Mouse (Mus musculus): ENCODE results near the gene Ttll4. TPM values are rescaled to one million over a fixed set of nuclear protein-coding genes. Genes with fewer than 3 reads are reported as not detected.

Gene Ttll4
- polyA plus RNA-seq, 1 experiment from 2014 or later, result 15.8 TPM

DNA sequence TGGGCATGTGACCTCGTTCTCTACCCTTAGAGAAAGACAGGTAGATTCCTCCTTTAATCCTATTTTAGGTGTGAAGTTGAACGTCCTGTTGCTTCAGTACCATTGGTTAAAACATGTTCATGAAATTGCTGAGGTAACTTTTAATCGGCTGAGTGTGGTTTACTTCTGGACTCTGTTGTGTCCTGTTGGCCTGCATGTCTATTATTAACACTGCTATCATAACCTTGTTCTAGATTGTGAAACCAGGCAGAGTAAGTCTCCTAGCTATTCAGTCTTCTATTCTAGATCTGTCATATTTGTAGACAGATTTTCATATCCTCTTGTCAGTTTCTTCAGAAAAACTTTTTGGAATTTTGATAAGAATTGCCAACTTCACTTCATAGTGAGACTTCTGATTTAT lies 6.8 kb downstream of the Ttll4 start:
- Histone ChIP-seq H3K27ac (ENCODE audit: low read depth, low read length) (no peak overlapping the region), H3K4me3 (ENCODE audit: low read depth, low read length) (no peak overlapping the region), H3K9ac (ENCODE audit: low read depth, low read length) (no peak overlapping the region), H3K4me1 (ENCODE audit: control insufficient read depth, insufficient read depth, low read length) (peaks cover 7% of the 10 kb centered on the region), H3K36me3 (ENCODE audit: control insufficient read depth, insufficient read depth, low read length) (0 out of 2 replicates have a peak, but pooled peaks cover 3% of the 10 kb centered on the region), H3K27me3 (ENCODE audit: control insufficient read depth, insufficient read depth, low read length) (no peaks in the 10 kb centered on the region), H3K9me3 (replicated peaks; ENCODE audit: control insufficient read depth, low read length) (no peaks in the 10 kb centered on the region), H3K4me2 (no peak overlapping the region)
- WGBS (ENCODE audit: insufficient replicate concordance), result 72% methylated on average over 3 of the region's 3 CpGs
- ATAC-seq (replicated peaks; ENCODE audit: insufficient number of reproducible peaks, low FRiP score, low TSS enrichment), result no peak

DNA sequence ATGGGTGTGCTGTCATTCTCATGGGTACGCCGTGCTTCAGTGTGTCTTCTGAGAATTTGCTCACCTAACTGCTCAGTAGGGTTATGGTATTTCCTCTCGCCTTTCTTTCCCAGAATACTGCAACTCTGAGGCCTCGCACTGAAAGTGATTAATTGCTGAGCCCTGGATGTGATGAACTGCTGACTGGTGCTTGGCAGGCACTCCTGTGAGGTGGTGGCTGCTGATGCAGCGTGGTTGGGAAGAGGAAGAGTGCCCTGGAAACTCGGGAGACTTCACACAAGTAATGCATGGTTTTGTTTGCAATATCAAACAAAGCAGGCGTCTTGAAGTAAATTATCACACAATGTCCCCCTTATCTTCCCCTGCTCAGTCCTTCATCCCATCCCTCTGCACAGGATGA lies 11.2 kb downstream of the Ttll4 start:
- H3K27me3 ChIP-seq (ENCODE audit: control insufficient read depth, insufficient read depth, low read length), result no peaks in the 10 kb centered on the region
- no peak overlapping the region for H3K9ac ChIP-seq (ENCODE audit: low read depth, low read length)
- ATAC-seq (replicated peaks; ENCODE audit: insufficient number of reproducible peaks, low FRiP score, low TSS enrichment), result no peak
- H3K27ac ChIP-seq (ENCODE audit: low read depth, low read length), result no peak overlapping the region
- H3K4me2 ChIP-seq, result no peak overlapping the region
- WGBS (ENCODE audit: insufficient replicate concordance), result 65% methylated on average over 7 of the region's 7 CpGs
- no peaks in the 10 kb centered on the region; the same call in 1 of the 2 replicates for H3K4me1 ChIP-seq (ENCODE audit: control insufficient read depth, insufficient read depth, low read length)
- H3K4me3 ChIP-seq (ENCODE audit: low read depth, low read length), result no peak overlapping the region
- no peaks in the 10 kb centered on the region for H3K9me3 ChIP-seq (replicated peaks; ENCODE audit: control insufficient read depth, low read length)
- 0 out of 2 replicates have a peak, but pooled peaks cover 5% of the 10 kb centered on the region for H3K36me3 ChIP-seq (ENCODE audit: control insufficient read depth, insufficient read depth, low read length)

DNA sequence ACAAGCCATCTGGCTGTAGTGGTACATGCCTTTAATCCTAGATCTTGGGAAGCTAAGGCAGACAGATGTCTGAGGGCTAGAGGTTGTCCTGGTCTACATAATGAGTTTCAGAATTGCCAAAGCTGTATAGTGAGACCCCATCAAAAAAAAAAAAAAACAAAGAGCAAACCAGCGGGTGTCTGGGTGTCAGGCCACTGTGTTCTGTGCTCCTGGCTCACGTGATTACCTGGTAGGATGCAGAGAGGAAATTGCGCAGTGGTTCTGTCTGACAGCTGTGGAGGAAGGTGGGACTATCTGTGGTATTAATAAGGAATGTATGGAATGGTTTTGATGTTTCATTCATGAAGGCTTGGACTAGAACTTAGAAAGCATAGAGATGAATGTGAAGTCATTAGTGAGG lies 15.3 kb downstream of the Ttll4 start:
- H3K36me3 ChIP-seq (ENCODE audit: control insufficient read depth, insufficient read depth, low read length), result peaks cover 24% of the 10 kb centered on the region
- no peaks in the 10 kb centered on the region; the same call in 1 of the 2 replicates for H3K4me1 ChIP-seq (ENCODE audit: control insufficient read depth, insufficient read depth, low read length)
- H3K4me3 ChIP-seq (ENCODE audit: low read depth, low read length), result no peak overlapping the region
- H3K9me3 ChIP-seq (replicated peaks; ENCODE audit: control insufficient read depth, low read length), result no peaks in the 10 kb centered on the region
- ATAC-seq (replicated peaks; ENCODE audit: insufficient number of reproducible peaks, low FRiP score, low TSS enrichment), result no peak
- 90% methylated on average over 3 of the region's 3 CpGs for WGBS (ENCODE audit: insufficient replicate concordance)
- no peak overlapping the region for H3K27ac ChIP-seq (ENCODE audit: low read depth, low read length)
- H3K27me3 ChIP-seq (ENCODE audit: control insufficient read depth, insufficient read depth, low read length), result no peaks in the 10 kb centered on the region
- H3K4me2 ChIP-seq, result no peak overlapping the region
- no peak overlapping the region for H3K9ac ChIP-seq (ENCODE audit: low read depth, low read length)

DNA sequence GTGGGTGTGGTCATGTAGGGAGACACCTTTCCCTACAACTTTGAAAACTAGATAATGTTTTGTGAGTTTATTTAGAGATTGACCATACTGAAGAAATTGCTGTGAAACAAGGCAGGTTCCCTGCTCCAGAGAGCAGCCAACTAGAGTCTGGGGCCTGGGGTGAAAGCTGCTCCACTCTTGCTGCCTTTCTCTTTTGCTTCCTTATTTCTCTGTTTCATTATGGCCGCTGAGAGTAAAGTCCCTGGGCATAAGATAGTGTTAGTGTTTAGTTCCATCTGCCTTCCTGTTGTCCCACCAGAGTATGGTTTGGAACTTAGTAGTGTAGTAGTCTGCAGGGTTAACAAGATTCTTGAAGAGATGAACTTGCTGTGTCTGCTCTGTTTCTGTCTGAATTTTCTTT lies 16.3 kb downstream of the Ttll4 start:
- Histone ChIP-seq H3K9me3 (replicated peaks; ENCODE audit: control insufficient read depth, low read length) (no peaks in the 10 kb centered on the region), H3K36me3 (ENCODE audit: control insufficient read depth, insufficient read depth, low read length) (peaks cover 21% of the 10 kb centered on the region), H3K4me3 (ENCODE audit: low read depth, low read length) (no peak overlapping the region), H3K4me1 (ENCODE audit: control insufficient read depth, insufficient read depth, low read length) (no peaks in the 10 kb centered on the region), H3K27ac (ENCODE audit: low read depth, low read length) (no peak overlapping the region), H3K27me3 (ENCODE audit: control insufficient read depth, insufficient read depth, low read length) (no peaks in the 10 kb centered on the region), H3K4me2 (no peak overlapping the region), H3K9ac (ENCODE audit: low read depth, low read length) (no peak overlapping the region)
- no peak for ATAC-seq (replicated peaks; ENCODE audit: insufficient number of reproducible peaks, low FRiP score, low TSS enrichment)
- WGBS (ENCODE audit: insufficient replicate concordance), result 75% methylated on average over 1 of the region's 1 CpGs

DNA sequence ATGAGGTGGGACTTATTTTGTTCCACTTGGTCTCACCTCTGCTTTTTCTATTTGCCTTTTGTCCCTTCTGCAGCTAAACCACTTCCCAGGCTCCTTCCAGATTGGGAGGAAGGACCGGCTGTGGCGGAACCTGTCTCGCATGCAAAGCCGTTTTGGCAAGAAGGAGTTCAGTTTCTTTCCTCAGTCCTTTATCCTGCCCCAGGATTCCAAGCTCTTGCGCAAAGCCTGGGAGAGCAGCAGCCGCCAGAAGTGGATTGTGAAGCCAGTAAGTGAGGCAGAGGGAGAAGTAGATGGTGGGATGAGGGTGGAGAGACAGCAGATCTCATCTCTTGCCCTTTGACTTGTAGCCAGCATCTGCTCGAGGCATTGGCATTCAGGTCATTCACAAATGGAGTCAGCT lies 25.6 kb downstream of the Ttll4 start:
- Histone ChIP-seq H3K27ac (ENCODE audit: low read depth, low read length) (no peak overlapping the region), H3K36me3 (ENCODE audit: control insufficient read depth, insufficient read depth, low read length) (peaks cover 57% of the 10 kb centered on the region), H3K4me3 (ENCODE audit: low read depth, low read length) (no peak overlapping the region), H3K4me1 (ENCODE audit: control insufficient read depth, insufficient read depth, low read length) (no peaks in the 10 kb centered on the region), H3K4me2 (no peak overlapping the region), H3K9ac (ENCODE audit: low read depth, low read length) (no peak overlapping the region), H3K27me3 (ENCODE audit: control insufficient read depth, insufficient read depth, low read length) (no peaks in the 10 kb centered on the region), H3K9me3 (replicated peaks; ENCODE audit: control insufficient read depth, low read length) (no peaks in the 10 kb centered on the region)
- ATAC-seq (replicated peaks; ENCODE audit: insufficient number of reproducible peaks, low FRiP score, low TSS enrichment), result no peak
- WGBS (ENCODE audit: insufficient replicate concordance), result 87% methylated on average over 7 of the region's 7 CpGs

DNA sequence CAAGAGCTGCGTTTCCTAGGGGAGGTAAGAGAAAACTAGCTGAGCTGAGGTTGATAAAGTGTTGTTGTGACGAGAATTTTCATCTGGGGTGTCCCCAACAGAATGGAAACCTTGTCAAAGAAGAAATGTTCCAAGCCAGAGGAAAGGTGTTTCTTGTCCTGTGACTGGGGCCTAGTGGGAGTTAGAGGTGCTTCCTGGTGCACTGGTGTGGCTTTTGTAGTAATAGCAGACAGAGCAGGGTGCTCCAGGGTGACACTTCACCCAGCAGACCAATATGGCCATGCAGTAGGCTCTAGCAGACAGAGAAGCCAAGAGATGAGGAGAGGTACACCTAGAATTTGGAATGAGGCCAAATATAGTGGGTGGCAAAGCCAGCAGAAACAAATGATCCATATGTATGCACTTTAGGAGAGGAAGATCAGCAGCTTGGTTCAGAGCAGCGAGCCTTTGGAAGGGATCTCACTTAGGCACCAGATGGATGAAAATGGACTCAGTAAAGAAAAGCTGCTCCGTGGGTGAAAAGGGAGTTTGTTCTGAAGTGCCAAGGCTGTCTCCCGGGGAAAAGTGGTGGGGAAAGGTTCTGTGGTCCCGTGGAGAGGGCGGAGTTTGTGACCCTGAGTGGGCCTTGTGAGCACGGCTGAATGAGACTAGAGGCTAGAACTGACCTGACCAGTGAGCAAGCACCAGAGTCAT lies 32.5 kb downstream of the Ttll4 start:
- peaks cover 36% of the 10 kb centered on the region for H3K36me3 ChIP-seq (ENCODE audit: control insufficient read depth, insufficient read depth, low read length)
- H3K27ac ChIP-seq (ENCODE audit: low read depth, low read length), result no peak overlapping the region
- H3K9me3 ChIP-seq (replicated peaks; ENCODE audit: control insufficient read depth, low read length), result no peaks in the 10 kb centered on the region
- ATAC-seq (replicated peaks; ENCODE audit: insufficient number of reproducible peaks, low FRiP score, low TSS enrichment), result no peak
- H3K27me3 ChIP-seq (ENCODE audit: control insufficient read depth, insufficient read depth, low read length), result no peaks in the 10 kb centered on the region
- no peak overlapping the region for H3K9ac ChIP-seq (ENCODE audit: low read depth, low read length)
- no peak overlapping the region for H3K4me2 ChIP-seq
- WGBS (ENCODE audit: insufficient replicate concordance), result 88% methylated on average over 8 of the region's 8 CpGs
- no peak overlapping the region for H3K4me3 ChIP-seq (ENCODE audit: low read depth, low read length)
- H3K4me1 ChIP-seq (ENCODE audit: control insufficient read depth, insufficient read depth, low read length), result peaks cover 9% of the 10 kb centered on the region; the same call in 1 of the 2 replicates

DNA sequence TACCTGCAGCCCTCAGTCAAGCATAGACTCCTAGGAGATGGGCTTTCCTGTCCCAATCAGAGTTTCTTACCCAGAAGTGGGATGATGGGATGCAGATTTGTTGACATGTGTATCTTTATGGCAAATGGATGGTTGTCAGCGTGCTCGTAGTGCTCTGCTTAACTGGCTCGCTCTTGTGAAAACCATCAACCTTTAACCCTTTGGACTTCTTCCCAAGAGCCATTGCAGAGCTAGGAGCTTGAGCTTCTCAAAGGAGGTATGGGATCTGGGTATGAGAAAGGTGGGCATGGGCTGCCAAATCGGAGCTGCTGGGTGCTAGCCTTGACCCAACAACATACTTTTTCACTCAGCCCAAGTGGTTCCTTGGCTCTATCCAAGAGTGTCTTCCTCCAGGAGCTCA lies 34.3 kb downstream of the Ttll4 start:
- WGBS (ENCODE audit: insufficient replicate concordance), result 90% methylated on average over 4 of the region's 4 CpGs
- Histone ChIP-seq H3K27ac (ENCODE audit: low read depth, low read length) (no peak overlapping the region), H3K4me1 (ENCODE audit: control insufficient read depth, insufficient read depth, low read length) (peaks cover 16% of the 10 kb centered on the region; the same call in 1 of the 2 replicates), H3K4me2 (no peak overlapping the region), H3K4me3 (ENCODE audit: low read depth, low read length) (no peak overlapping the region), H3K27me3 (ENCODE audit: control insufficient read depth, insufficient read depth, low read length) (no peaks in the 10 kb centered on the region), H3K9ac (ENCODE audit: low read depth, low read length) (no peak overlapping the region), H3K36me3 (ENCODE audit: control insufficient read depth, insufficient read depth, low read length) (peaks cover 24% of the 10 kb centered on the region), H3K9me3 (replicated peaks; ENCODE audit: control insufficient read depth, low read length) (no peaks in the 10 kb centered on the region)
- no peak for ATAC-seq (replicated peaks; ENCODE audit: insufficient number of reproducible peaks, low FRiP score, low TSS enrichment)

DNA sequence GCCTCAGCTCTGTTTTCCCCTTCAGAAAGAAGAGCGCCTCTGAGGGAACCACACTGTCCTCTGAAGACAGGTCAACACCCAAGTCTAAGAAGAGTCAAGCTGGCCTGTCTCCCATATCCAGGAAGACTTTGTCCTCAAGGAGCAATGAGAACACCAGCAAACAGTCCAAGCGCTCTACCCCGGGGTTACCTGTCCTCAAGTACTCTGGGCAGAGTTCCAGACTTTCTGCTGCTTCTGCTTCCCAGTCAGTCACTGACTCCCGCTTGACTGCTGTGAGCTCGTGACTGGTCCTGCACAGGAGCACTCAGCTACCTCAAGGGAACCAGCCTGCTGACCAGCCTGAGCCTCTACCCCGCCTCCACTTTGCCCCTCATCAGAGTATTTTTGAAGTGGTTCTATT lies 35.9 kb downstream of the Ttll4 start:
- Histone ChIP-seq H3K9ac (ENCODE audit: low read depth, low read length) (no peak overlapping the region), H3K9me3 (replicated peaks; ENCODE audit: control insufficient read depth, low read length) (no peaks in the 10 kb centered on the region), H3K4me1 (ENCODE audit: control insufficient read depth, insufficient read depth, low read length) (peaks cover 16% of the 10 kb centered on the region; the same call in 1 of the 2 replicates), H3K4me3 (ENCODE audit: low read depth, low read length) (no peak overlapping the region), H3K36me3 (ENCODE audit: control insufficient read depth, insufficient read depth, low read length) (peaks cover 16% of the 10 kb centered on the region), H3K27me3 (ENCODE audit: control insufficient read depth, insufficient read depth, low read length) (no peaks in the 10 kb centered on the region), H3K4me2 (no peak overlapping the region), H3K27ac (ENCODE audit: low read depth, low read length) (no peak overlapping the region)
- ATAC-seq (replicated peaks; ENCODE audit: insufficient number of reproducible peaks, low FRiP score, low TSS enrichment), result no peak
- WGBS (ENCODE audit: insufficient replicate concordance), result 85% methylated on average over 6 of the region's 6 CpGs

DNA sequence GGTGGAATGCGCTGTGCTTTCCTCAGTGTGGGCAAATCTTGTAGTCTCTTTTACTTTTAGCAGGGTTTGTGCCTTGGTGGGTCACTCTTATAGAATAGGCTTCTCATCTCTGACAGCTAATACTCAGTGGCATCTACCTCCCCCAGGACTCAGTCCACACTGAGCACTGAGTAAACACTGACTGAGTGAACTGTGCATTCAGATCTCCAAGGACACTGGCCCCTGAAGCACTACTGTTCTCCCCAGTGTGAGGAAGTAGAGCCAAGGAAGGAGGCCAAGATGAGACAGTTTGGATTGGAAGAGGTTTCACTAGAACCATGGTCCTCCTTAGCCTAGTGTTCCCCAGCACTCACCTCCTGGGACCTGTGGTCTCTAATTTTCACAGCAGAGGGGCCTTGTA lies 36.8 kb downstream of the Ttll4 start:
- peak overlapping the region; percentile 6; the same call in 1 of the 2 replicates for H3K27ac ChIP-seq (ENCODE audit: low read depth, low read length)

More for the DNA sequence above, 36.8 kb downstream of the Ttll4 start:
- Histone ChIP-seq H3K9ac (ENCODE audit: low read depth, low read length) (no peak overlapping the region), H3K27me3 (ENCODE audit: control insufficient read depth, insufficient read depth, low read length) (no peaks in the 10 kb centered on the region), H3K4me1 (ENCODE audit: control insufficient read depth, insufficient read depth, low read length) (peaks cover 16% of the 10 kb centered on the region; the same call in 1 of the 2 replicates), H3K9me3 (replicated peaks; ENCODE audit: control insufficient read depth, low read length) (no peaks in the 10 kb centered on the region), H3K36me3 (ENCODE audit: control insufficient read depth, insufficient read depth, low read length) (peaks cover 15% of the 10 kb centered on the region), H3K4me2 (no peak overlapping the region), H3K4me3 (ENCODE audit: low read depth, low read length) (no peak overlapping the region)
- ATAC-seq (replicated peaks; ENCODE audit: insufficient number of reproducible peaks, low FRiP score, low TSS enrichment), result peak; percentile 22; the same call in 1 of the 2 replicates
- WGBS (ENCODE audit: insufficient replicate concordance), result 100% methylated on average over 1 of the region's 1 CpGs
